Mouse (Mus musculus) G1E (cell line): ENCODE measurements around the gene Elovl3.

Experiments used
- CTCF ChIP-seq: IDR thresholded peaks from 2 replicates; pipeline ENCODE4 v1.5.1; 2012; ENCODE audit warnings: low read depth, low read length, inconsistent platforms, mixed read lengths
- GATA1 ChIP-seq: IDR thresholded peaks from 2 replicates; pipeline ENCODE4 v1.6.1; 2012; ENCODE audit warnings: borderline replicate concordance, low read length, inconsistent platforms, mixed read lengths
- GATA2 ChIP-seq: IDR thresholded peaks from 2 replicates; pipeline ENCODE4 v1.6.1; 2012; ENCODE audit warnings: low read depth, low read length, inconsistent platforms, borderline replicate concordance
- TAL1 ChIP-seq: conservative IDR thresholded peaks from 2 replicates; pipeline ENCODE4 v1.6.1; 2012; ENCODE audit warnings: low read depth, low read length, inconsistent platforms, mixed read lengths

DNA sequence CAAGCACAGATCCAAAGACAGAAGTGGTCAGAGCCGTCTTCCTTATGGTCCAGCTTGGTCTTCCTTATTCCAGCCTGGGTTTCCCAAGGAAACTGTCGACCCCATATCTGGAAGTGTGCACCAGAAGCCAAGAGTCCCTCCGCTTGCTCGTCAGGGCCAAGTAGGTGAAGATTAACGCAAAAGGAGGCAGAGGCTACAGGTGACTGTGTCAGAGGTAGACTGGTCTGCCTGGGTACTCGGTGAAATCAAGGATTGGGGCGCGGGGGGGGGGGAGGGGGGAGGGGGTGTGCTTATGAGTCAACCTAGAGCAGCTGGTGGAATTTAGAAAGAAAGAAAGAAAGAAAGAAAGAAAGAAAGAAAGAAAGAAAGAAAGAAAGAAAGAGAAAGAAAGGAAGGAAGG lies 414 bp upstream of the Elovl3 start:
- no peak for TF ChIP-seq CTCF
- TF ChIP-seq GATA1: no peak
- no peak for TF ChIP-seq TAL1
- no peak for TF ChIP-seq GATA2
